Mouse (Mus musculus): ENCODE measurements around the gene Faap100. TPM values are rescaled to one million over a fixed set of nuclear protein-coding genes. Genes with fewer than 3 reads are reported as not detected.
A peak's percentile ranks its signal among the peaks of the same experiment; 100 is the strongest.
"Not testable (repeated sequence)": the region's sequence is repeated elsewhere in the genome, so short reads cannot be mapped to it uniquely, and the experiment has no call there.

Faap100 gene
- polyA plus RNA-seq, 1 experiment from 2014 or later = 33.0 TPM

DNA sequence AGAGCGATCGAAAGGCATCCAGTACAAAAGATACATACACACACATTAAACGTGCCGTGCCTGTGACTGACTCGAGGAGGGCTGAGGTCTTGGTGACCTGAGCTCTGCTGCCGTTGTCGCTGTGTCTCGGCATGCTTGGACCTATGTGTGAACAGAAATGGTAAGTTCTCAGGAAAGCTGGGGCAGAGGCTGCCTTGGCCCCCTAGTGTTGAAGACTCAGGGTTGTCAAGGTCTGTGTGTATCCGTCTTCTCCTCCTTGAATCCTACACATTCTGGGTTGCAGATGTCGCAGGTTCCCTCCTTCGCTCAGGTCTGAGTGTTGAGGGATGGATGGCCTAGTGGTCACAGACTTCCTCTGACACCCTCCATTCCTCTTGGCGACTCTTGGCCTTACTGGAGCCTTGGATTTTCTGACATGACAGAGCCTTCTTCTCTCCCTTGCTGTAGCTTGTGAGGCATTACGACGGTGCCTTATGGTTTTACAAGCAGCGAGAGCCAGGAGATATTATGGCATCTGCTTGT, 22.2 kb downstream of the Faap100 start:
- Histone ChIP-seq H3K4me1 (peaks cover 71% of the 10 kb centered on the region), H3K9me3 (no peaks in the 10 kb centered on the region), H3K9ac (no peak overlapping the region), H3K27ac (peak overlapping the region; percentile 93; the same call in 1 of the 2 replicates), H3K4me3 (replicated peaks) (no peak overlapping the region), H3K4me2 (no peak overlapping the region), H3K36me3 (no peaks in the 10 kb centered on the region), H3K27me3 (replicated peaks) (no peaks in the 10 kb centered on the region)
- no peak for ATAC-seq (ENCODE audit: insufficient read depth, low FRiP score, low read depth)
- 75% methylated on average over 15 of the region's 15 CpGs for WGBS

DNA sequence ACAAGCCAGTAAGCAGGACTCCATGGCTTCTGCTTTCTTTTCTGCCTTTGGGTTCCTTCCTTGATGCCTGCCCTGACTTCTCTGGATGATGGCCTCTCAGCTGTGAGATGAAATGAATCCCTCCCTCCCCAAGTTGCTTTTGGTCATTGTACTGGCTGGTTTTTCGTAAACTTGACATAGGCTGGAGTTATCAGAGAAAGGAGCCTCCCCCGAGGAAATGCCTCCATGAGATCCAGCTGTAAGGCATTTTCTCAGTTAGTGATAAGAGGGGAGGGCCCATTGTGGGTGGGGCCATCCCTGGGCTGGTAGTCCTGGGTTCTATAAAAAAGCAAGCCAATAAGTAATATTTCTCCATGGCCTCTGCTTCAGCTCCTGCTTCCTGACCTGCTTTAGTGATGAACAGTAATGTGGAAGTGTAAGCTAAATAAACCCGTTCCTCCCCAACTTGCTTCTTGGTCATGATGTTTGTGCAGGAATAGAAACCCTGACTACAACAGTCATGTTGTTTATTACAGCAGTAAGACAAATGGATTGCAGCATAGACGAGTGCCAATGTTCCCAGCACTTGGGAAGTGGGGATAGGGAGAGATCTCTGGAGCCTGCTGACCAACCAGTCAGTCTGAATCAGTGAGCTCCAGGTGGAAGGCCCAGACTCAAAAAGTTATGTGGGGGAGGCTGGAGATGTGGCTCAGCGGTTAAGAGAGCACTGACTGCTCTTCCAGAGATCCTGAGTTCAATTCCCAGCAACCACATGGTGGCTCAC, 23.1 kb downstream of the Faap100 start:
- no peak for ATAC-seq (ENCODE audit: insufficient read depth, low FRiP score, low read depth)
- Histone ChIP-seq H3K4me1 (peaks cover 79% of the 10 kb centered on the region), H3K27ac (peak overlapping the region; percentile 77), H3K27me3 (replicated peaks) (no peaks in the 10 kb centered on the region), H3K4me3 (replicated peaks) (no peak overlapping the region), H3K36me3 (no peaks in the 10 kb centered on the region), H3K9me3 (no peaks in the 10 kb centered on the region), H3K4me2 (no peak overlapping the region), H3K9ac (no peak overlapping the region)
- WGBS = 24% methylated on average over 5 of the region's 5 CpGs

DNA sequence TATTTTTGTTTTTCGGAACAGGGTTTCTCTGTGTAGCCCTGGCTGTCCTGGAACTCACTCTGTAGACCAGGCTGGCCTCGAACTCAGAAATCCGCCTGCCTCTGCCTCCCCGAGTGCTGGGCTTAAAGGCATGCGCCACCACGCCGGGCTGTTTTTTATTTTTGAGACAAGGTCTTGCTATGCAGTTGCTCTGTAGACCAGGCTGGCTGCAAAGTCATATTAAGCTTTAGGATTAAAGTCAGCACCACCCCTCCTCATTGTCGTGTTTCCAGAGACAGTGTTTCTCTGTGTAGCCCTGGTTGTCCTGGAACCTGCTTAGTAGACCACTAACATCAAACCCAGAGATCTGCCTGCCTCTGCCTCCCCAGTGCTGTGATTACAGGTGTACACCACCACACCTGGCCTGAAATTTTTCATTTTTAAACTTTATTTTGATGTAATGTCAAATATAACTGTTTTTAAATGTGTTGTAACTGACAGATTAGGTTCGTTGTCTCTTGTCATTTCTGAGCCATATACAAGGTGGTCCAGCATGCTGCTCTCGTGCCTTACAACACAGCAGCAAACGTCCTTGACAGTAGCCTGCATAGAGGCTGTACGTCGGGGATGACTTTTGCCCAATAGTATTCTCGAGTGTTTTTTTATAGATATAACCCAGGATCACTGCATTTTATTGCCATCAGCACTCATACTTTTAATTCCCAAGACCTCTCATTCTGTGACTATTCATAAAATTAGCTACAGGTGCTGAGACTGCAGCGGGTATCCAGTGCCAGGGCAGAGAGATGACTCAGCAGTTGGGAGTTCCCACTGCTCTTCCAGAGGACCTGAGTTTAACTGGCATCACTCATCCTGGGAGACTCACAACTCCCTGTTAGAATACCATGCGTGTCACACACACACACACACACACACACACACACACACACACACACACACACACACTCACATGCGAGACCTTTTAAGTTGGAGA, 24.0 kb downstream of the Faap100 start:
- Histone ChIP-seq H3K4me3 (replicated peaks) (no peak overlapping the region), H3K4me2 (no peak overlapping the region), H3K27ac (peak overlapping the region; percentile 77), H3K9me3 (no peaks in the 10 kb centered on the region), H3K9ac (no peak overlapping the region), H3K27me3 (replicated peaks) (no peaks in the 10 kb centered on the region), H3K36me3 (no peaks in the 10 kb centered on the region), H3K4me1 (peaks cover 73% of the 10 kb centered on the region)
- no peak for ATAC-seq (ENCODE audit: insufficient read depth, low FRiP score, low read depth)
- 82% methylated on average over 17 of the region's 17 CpGs for WGBS

DNA sequence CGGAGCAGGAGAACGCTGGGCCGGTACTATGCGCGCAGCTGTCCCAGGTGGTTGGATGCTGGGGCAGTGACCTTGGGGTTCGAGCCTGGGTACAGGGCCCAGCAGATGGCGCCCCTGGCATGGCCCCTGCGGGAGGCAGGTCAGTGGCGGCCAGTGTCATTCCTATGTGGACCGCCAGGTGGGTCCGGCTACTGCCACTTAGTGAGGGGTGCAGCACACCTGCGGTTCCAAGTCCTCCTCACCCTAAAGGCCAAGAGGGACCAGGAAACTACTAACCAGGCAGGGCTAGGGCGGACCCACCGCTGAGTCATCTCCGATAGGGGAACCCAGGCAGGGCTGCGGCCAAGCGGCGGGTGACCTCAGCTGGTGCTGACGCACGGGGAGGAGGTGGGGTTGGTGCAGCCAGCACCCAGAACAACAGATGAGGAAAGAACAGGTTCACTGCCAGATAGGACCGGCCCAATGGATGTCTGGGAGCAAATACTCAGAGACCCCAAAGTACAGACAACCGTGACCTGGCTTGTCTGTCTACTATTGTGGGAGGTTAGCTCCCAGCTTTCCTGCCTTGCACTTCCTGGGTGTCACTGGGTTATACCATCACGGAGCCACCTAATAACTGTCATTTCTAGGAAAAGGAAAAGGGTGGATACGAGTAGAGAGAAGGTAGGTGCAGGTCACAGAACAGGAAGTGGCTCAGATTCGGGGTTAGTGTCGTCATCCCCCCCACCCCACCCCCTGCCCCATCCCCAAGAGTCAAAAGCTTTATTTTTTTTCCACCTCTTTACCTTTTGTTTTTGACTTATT, 24.9 kb downstream of the Faap100 start:
- H3K4me3 ChIP-seq (replicated peaks) = 0 out of 2 replicates have a peak overlapping the region, but pooled peaks have one; percentile 3
- no peaks in the 10 kb centered on the region for H3K9me3 ChIP-seq
- H3K36me3 ChIP-seq = no peaks in the 10 kb centered on the region
- peak overlapping the region; percentile 41 for H3K4me2 ChIP-seq
- ATAC-seq (ENCODE audit: insufficient read depth, low FRiP score, low read depth) = peak; percentile 65
- H3K9ac ChIP-seq = no peak overlapping the region; the same call in 1 of the 2 replicates
- H3K27me3 ChIP-seq (replicated peaks) = no peaks in the 10 kb centered on the region
- WGBS = 28% methylated on average over 26 of the region's 26 CpGs
- H3K4me1 ChIP-seq = peaks cover 71% of the 10 kb centered on the region
- peak overlapping the region; percentile 100 for H3K27ac ChIP-seq

DNA sequence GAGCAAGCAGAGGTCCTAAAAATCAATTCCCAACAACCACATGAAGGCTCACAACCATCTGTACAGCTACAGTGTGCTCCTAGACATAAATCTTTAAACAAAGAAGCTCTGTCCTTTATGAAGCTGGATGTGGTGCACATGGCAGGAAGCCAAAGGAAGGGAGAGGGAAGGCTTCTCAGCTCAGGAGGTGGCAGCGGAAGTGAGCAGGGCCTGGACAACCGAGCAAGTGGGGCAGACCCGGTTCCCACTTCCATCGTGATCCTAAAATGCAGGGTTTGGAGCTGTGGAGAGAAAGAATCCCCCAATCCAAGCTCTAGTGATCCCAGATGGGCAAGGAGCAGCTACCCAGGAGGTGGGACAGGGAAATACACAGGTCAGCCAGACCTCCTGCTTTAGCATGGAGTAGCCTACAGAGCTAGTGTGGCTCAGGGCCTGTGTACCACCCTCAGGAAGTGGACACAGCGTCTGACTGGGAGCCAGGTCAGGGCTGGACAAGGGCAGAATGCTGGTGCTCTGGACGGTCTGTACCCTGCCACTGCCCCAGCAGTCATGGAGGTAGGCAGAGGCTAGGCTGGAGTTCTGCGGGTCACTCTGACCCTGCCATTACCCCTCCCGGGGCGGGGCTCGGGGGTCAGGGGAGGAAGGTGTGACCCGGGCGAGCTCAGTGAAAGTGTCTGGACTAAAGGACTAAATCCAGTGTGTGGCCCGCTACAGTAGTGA, 25.8 kb downstream of the Faap100 start:
- peaks cover 61% of the 10 kb centered on the region for H3K4me1 ChIP-seq
- no peak for ATAC-seq (ENCODE audit: insufficient read depth, low FRiP score, low read depth)
- H3K4me3 ChIP-seq (replicated peaks) = no peak overlapping the region
- 49% methylated on average over 13 of the region's 13 CpGs for WGBS
- H3K27ac ChIP-seq = peak overlapping the region; percentile 100
- no peak overlapping the region for H3K9ac ChIP-seq
- H3K4me2 ChIP-seq = no peak overlapping the region
- no peaks in the 10 kb centered on the region for H3K36me3 ChIP-seq
- H3K9me3 ChIP-seq = no peaks in the 10 kb centered on the region
- H3K27me3 ChIP-seq (replicated peaks) = no peaks in the 10 kb centered on the region

DNA sequence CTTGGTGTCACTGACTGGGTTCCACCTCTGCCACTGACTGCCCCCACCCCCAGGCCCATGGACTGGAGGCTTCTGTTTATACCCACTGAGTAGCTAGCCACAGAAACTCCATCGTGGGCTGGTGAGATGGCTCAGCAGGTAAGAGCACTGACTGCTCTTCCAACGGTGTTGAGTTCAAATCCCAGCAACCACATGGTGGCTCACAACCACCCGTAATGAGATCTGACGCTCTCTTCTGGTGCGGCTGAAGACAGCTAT, 26.5 kb downstream of the Faap100 start:
- WGBS = 83% methylated on average over 5 of the region's 5 CpGs
- H3K4me3 ChIP-seq (replicated peaks); H3K4me2 ChIP-seq; H3K9me3 ChIP-seq; ATAC-seq (ENCODE audit: insufficient read depth, low FRiP score, low read depth); H3K9ac ChIP-seq; H3K27me3 ChIP-seq (replicated peaks); H3K36me3 ChIP-seq: not testable (repeated sequence)
- H3K27ac ChIP-seq = peak overlapping the region; percentile 100
- peaks cover 57% of the 10 kb centered on the region for H3K4me1 ChIP-seq

DNA sequence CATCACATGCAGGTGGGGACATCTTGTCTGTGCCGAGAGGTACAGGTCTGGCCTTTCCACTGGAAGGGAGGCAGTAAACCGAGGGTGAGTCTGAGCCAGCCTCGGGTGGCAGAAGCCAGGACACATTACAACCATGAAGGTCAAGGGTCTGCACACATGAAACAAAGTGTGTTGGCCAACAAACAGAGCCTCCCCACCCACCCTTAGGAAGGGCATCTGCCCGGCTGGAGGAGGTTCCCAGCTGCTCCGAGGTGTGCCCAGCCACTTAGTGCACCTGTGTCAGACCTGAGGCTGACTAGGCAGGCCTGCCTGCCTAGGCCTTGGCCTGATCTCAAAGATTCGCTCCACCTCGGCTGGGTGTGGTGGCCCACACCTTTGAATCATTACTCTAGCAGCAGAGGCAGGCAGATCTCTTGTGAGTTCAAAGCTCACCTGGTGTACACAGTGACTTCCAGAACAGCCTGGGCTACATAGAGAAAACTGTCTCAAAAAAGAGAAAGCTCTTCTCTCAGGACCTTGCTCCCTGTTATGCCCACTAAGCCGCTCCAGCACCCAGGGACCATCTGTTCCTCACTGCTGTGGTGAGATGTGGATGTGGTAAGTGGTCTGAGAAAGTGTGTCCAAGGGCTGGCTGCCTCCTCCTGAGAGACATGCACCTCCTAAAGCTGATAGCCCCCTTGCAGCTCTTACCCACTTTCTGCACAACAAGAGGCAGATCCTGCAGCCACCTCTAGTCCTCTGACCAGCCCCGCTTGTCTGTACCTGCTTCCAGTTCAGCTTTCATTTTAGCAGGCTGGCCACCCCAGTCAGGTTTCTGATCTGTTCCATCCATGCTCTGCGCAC, 27.1 kb downstream of the Faap100 start:
- 72% methylated on average over 10 of the region's 10 CpGs for WGBS
- ATAC-seq (ENCODE audit: insufficient read depth, low FRiP score, low read depth) = no peak
- Histone ChIP-seq H3K9me3 (no peaks in the 10 kb centered on the region), H3K4me2 (peak overlapping the region; percentile 79), H3K27me3 (replicated peaks) (no peaks in the 10 kb centered on the region), H3K27ac (peak overlapping the region; percentile 100), H3K36me3 (no peaks in the 10 kb centered on the region), H3K4me1 (peaks cover 51% of the 10 kb centered on the region), H3K9ac (no peak overlapping the region), H3K4me3 (replicated peaks) (peak overlapping the region; percentile 99; the same call in 1 of the 2 replicates)

DNA sequence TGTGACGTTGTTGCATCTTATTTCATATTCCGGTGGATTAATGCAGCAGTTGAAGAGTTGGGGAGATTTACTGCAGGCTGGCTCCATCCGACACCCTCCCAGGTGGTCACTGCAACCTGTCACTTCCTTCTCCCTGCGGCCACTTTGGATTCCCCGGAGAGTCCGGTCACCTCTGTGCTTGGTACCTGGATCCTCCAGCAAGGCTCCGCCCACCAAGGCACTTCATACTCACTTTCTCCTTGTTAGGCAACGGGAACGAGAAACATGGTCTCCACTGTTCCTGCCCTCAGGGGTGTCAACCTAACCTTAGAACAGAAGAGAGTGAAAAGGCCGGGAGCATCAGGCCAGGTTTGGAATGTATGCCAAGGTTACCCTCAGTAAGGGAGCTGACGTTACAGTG, 27.9 kb downstream of the Faap100 start:
- H3K36me3 ChIP-seq = no peaks in the 10 kb centered on the region
- H3K4me2 ChIP-seq = peak overlapping the region; percentile 79
- no peaks in the 10 kb centered on the region for H3K9me3 ChIP-seq
- H3K4me1 ChIP-seq = peaks cover 46% of the 10 kb centered on the region
- H3K27me3 ChIP-seq (replicated peaks) = no peaks in the 10 kb centered on the region
- 13% methylated on average over 11 of the region's 11 CpGs for WGBS
- ATAC-seq (ENCODE audit: insufficient read depth, low FRiP score, low read depth) = no peak
- H3K9ac ChIP-seq = peak overlapping the region; percentile 80; the same call in 1 of the 2 replicates
- H3K4me3 ChIP-seq (replicated peaks) = peak overlapping the region; percentile 99
- H3K27ac ChIP-seq = peak overlapping the region; percentile 100

DNA sequence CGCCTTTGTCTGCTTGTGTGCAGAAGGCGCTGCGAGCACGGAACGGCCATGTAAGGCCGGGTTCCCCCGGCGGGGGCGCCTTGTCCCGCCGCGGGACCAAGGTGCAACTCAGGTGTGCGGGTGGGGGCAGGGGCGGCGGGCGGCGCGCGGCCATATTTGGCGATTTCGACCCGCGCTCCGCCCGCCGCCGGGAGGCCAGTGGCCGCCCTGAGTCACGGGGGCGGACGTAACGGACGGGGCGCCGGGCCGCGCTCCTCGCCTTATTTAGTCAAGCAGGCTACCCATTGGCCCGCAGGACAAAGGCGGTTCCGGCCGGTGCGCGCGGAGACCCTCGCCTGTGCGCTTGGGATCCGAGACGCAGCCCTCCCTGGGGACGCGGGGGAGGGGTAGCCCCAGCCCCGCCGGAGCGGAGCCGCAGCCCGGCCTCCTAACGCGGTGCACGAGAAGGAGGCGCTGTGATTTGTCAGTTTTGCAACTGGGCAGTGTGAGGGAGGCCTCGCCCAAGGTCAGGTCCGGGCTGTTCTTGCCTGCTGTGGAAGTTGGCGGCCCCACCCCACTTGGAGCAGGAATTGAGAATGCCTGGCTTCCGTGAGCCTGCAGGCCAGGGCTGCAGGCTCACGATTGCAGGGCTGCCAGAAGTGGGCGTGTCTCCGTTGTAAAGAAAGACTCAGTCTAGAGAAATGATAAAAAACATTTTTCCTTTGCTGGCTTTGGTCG, 28.4 kb downstream of the Faap100 start:
- H3K27ac ChIP-seq = peak overlapping the region; percentile 100

More for the DNA sequence above, 28.4 kb downstream of the Faap100 start:
- H3K4me3 ChIP-seq (replicated peaks) = peak overlapping the region; percentile 99
- H3K36me3 ChIP-seq = peaks cover 3% of the 10 kb centered on the region
- peak overlapping the region; percentile 80 for H3K9ac ChIP-seq
- H3K4me1 ChIP-seq = peaks cover 45% of the 10 kb centered on the region
- no peaks in the 10 kb centered on the region for H3K27me3 ChIP-seq (replicated peaks)
- H3K9me3 ChIP-seq = no peaks in the 10 kb centered on the region
- 1% methylated on average over 63 of the region's 68 CpGs for WGBS
- H3K4me2 ChIP-seq = peak overlapping the region; percentile 79
- ATAC-seq (ENCODE audit: insufficient read depth, low FRiP score, low read depth) = peak; percentile 70

Data from stomach, embryonic 15.5 days (tissue).